Mouse (Mus musculus) adrenal gland, postnatal 10 days (tissue): Measurements from ENCODE around the gene Cd5. TPM values are rescaled to one million over a fixed set of nuclear protein-coding genes. Genes with fewer than 3 reads are reported as not detected.

Experiments used
- DNase-seq: peaks from one replicate; pipeline ENCODE4 v3.0.0; 2021; ENCODE audit warnings: mixed read lengths
- total RNA-seq, 2 experiments: library from RNA; stranded (reverse); gene quantifications; 2 replicates each; pipeline ENCODE4 v1.2.3; 2021

Gene Cd5
- total RNA-seq, 2 experiments from 2014 or later: 2.5 to 2.8 TPM

GRCm38 (mm10) chr19:10758708-10759107 lies 19.9 kb upstream of the Cd5 start:
- no peak for DNase-seq

- no peak for DNase-seq
Observed at GRCm38 (mm10) chr19:10757526-10757925, 18.7 kb upstream of the Cd5 start.

- no peak for DNase-seq
Observed at GRCm38 (mm10) chr19:10757125-10757524, 18.3 kb upstream of the Cd5 start.

GRCm38 (mm10) chr19:10752646-10753045 lies 13.8 kb upstream of the Cd5 start:
- DNase-seq: no peak

GRCm38 (mm10) chr19:10752106-10752505 lies 13.3 kb upstream of the Cd5 start:
- no peak for DNase-seq

GRCm38 (mm10) chr19:10751607-10752006 lies 12.8 kb upstream of the Cd5 start:
- DNase-seq: no peak

- DNase-seq: no peak
Observed at GRCm38 (mm10) chr19:10750161-10750560, 11.4 kb upstream of the Cd5 start.

- no peak for DNase-seq
Observed at GRCm38 (mm10) chr19:10749295-10749694, 10.5 kb upstream of the Cd5 start.

GRCm38 (mm10) chr19:10748401-10749102 lies 9.8 kb upstream of the Cd5 start:
- no peak for DNase-seq

GRCm38 (mm10) chr19:10747718-10748117 lies 8.9 kb upstream of the Cd5 start:
- peak; percentile 12 for DNase-seq

GRCm38 (mm10) chr19:10747182-10747581 lies 8.4 kb upstream of the Cd5 start:
- no peak for DNase-seq

- no peak for DNase-seq
Observed at GRCm38 (mm10) chr19:10742565-10742964, 3.8 kb upstream of the Cd5 start.

GRCm38 (mm10) chr19:10742145-10742544 lies 3.3 kb upstream of the Cd5 start:
- no peak for DNase-seq

- no peak for DNase-seq
Observed at GRCm38 (mm10) chr19:10740641-10741440, 2.0 kb upstream of the Cd5 start.

- DNase-seq: no peak
Observed at GRCm38 (mm10) chr19:10739916-10740315, 1.1 kb upstream of the Cd5 start.

- no peak for DNase-seq
Observed at GRCm38 (mm10) chr19:10738038-10738437, 764 bp downstream of the Cd5 start.

- no peak for DNase-seq
Observed at GRCm38 (mm10) chr19:10735861-10736260, 2.9 kb downstream of the Cd5 start.

- DNase-seq: no peak
Observed at GRCm38 (mm10) chr19:10735061-10735460, 3.7 kb downstream of the Cd5 start.

- no peak for DNase-seq
Observed at GRCm38 (mm10) chr19:10734554-10734953, 4.2 kb downstream of the Cd5 start.

GRCm38 (mm10) chr19:10733501-10734127 lies 5.2 kb downstream of the Cd5 start:
- no peak for DNase-seq

- DNase-seq: no peak
Observed at GRCm38 (mm10) chr19:10732741-10733140, 6.1 kb downstream of the Cd5 start.

GRCm38 (mm10) chr19:10731975-10732374 lies 6.8 kb downstream of the Cd5 start:
- no peak for DNase-seq

- no peak for DNase-seq
Observed at GRCm38 (mm10) chr19:10730469-10730868, 8.3 kb downstream of the Cd5 start.
